Mouse (Mus musculus) midbrain, embryonic 12.5 days (tissue): ENCODE results near the gene Gm20683. TPM values are rescaled to one million over a fixed set of nuclear protein-coding genes. Genes with fewer than 3 reads are reported as not detected.
"Not testable (repeated sequence)": the region's sequence is repeated elsewhere in the genome, so short reads cannot be mapped to it uniquely, and the experiment has no call there.

Experiments
- ATAC-seq: fragments of 200-750 bp; cut with Nextera tagmentation; 2 replicates; pipeline ENCODE4 v1.8.0; 2017; ENCODE audit warnings: low read depth, moderate TSS enrichment, moderate library complexity; ENCODE audit not compliant: low FRiP score
- H3K27ac ChIP-seq: fragments of 300-500 bp; sonication (generic); replicated peaks from 2 replicates; pipeline ENCODE4 v1.5.1; 2016; ENCODE audit warnings: mild to moderate bottlenecking
- H3K27me3 ChIP-seq: fragments of 300-500 bp; sonication (generic); 2 replicates; pipeline ENCODE4 v1.6.1; 2016; ENCODE audit warnings: mild to moderate bottlenecking
- H3K36me3 ChIP-seq: fragments of 300-500 bp; sonication (generic); 2 replicates; pipeline ENCODE4 v1.6.1; 2016
- H3K4me1 ChIP-seq: fragments of 300-500 bp; sonication (generic); 2 replicates; pipeline ENCODE4 v1.6.1; 2016
- H3K4me2 ChIP-seq: fragments of 300-500 bp; sonication (generic); replicated peaks from 2 replicates; pipeline ENCODE4 v1.6.1; 2016; ENCODE audit warnings: mild to moderate bottlenecking, moderate library complexity
- H3K4me3 ChIP-seq: fragments of 300-500 bp; sonication (generic); 2 replicates; pipeline ENCODE4 v1.5.1; 2016; ENCODE audit warnings: mild to moderate bottlenecking
- H3K9ac ChIP-seq: fragments of 300-500 bp; sonication (generic); replicated peaks from 2 replicates; pipeline ENCODE4 v1.6.1; 2016; ENCODE audit warnings: mild to moderate bottlenecking, moderate library complexity
- H3K9me3 ChIP-seq: fragments of 300-500 bp; sonication (generic); 2 replicates; pipeline ENCODE4 v1.6.1; 2016; ENCODE audit warnings: mild to moderate bottlenecking
- WGBS: fragments of 180-500 bp; shearing (Covaris S2); methylation state at CpG from one replicate; pipeline ENCODE4 v1.1.7; 2016; 5-methylcytosine and 5-hydroxymethylcytosine counted together
- polyA plus RNA-seq: library from polyadenylated mRNA; unstranded; fragments of >200 nt; fragmentation: Nextera tagmentation; extraction: Ambion mirVana; gene quantifications from 2 replicates; pipeline ENCODE4 v1.2.1, GENCODE M21; 2016

Gm20683 gene
- polyA plus RNA-seq, 1 experiment from 2014 or later: 2.5 TPM

DNA sequence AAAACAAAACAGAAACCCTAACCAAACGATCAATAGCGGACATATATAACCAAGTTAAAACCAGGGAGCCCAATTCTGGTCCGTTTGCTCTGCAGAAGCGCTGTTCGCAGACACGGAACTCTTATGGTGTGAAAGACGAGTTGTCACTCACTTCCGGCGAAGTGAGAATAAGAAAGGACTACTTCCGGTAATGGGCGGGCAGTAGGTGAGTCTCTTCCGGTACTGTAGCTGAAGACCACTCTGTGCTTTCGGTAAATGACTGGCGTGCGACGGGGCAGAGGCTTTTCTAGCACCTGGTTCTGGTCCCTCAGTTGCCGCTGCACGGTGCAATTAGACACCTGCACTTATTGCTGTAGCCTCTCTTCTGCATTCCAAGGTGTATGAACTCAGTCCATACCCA, 18.1 kb downstream of the Gm20683 start, which contains the start of gene Wdr24:
Gene Wdr24 (plus strand): TSS at position 176 of the 400 bp plus-strand sequence.
- H3K27me3 ChIP-seq: peaks cover 30% of the 10 kb centered on the region
- under 1% methylated on average over 18 of the region's 18 CpGs for WGBS
- H3K4me2 ChIP-seq: peak within 1 kb of the TSS; percentile 95
- no peaks in the 10 kb centered on the region for H3K9me3 ChIP-seq
- peak within 1 kb of the TSS; percentile 60 for H3K4me3 ChIP-seq
- ATAC-seq: peak; percentile 57
- peaks cover 41% of the 10 kb centered on the region for H3K4me1 ChIP-seq
- H3K9ac ChIP-seq: peak within 1 kb of the TSS; percentile 75
- H3K36me3 ChIP-seq: peaks cover 24% of the 10 kb centered on the region
- H3K27ac ChIP-seq: peak within 1 kb of the TSS; percentile 43; the same call in 1 of the 2 replicates

DNA sequence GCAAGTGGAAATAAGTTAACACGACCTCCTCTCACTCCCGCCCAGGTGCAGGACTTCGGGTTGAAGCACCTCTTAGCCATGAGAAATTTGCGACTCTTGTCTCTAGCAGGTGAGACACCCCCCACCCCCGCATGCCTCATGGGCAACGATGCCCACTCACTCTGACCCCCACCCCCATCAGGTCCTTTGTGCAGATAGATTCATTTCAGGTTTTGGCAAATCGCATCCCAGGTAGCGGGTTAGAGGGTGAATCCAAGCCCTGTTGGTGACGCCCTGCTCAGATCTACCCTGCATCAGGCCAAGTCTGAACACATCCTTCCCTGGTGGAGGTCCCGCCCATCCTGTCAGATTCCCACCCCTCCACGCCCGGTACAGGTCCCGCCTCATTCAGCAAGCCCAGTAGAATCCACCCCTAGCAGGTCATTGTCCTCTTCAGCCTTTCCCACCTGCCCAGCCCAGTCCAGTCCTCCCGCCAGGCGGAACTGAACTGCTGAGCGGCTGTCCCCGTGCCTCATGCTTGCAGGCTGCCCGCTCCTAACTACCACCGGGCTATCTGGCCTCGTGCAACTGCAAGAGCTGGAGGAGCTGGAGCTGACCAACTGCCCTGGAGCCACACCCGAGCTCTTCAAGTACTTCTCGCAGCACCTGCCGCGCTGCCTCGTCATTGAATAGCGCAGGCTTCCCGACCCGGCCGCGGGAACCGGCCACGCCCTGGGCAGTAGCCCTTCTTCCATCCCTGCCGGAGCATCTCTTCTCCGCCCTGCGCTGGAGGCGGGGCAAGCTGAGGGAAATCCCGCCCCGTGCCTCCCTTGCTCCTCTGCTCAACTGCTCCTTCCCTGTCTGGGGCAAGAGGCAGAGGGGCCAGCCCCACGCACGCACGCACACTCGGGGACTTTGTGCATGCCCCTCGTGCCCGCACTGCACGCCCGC, 22.4 kb downstream of the Gm20683 start:
- Histone ChIP-seq H3K36me3 (peaks cover 20% of the 10 kb centered on the region), H3K4me2 (peak overlapping the region; percentile 35), H3K9me3 (no peaks in the 10 kb centered on the region), H3K4me3 (peak overlapping the region; percentile 7; the same call in 1 of the 2 replicates), H3K27ac (no peak overlapping the region), H3K9ac (peak overlapping the region; percentile 42; the same call in 1 of the 2 replicates), H3K27me3 (peaks cover 41% of the 10 kb centered on the region), H3K4me1 (peaks cover 18% of the 10 kb centered on the region)
- no peak for ATAC-seq
- 6% methylated on average over 46 of the region's 46 CpGs for WGBS

DNA sequence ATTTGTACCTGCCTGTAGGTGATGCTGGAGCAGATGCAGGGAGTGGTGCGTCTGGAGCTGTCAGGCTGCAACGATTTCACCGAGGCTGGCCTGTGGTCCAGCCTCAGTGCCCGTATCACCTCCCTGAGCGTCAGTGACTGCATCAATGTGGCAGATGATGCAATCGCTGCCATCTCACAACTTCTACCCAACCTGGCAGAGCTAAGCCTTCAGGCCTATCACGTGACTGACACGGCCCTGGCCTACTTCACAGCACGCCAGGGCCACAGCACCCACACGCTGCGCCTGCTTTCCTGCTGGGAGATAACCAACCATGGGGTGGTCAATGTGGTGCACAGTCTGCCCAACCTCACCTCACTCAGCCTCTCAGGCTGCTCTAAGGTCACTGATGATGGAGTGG, 23.9 kb downstream of the Gm20683 start:
- Histone ChIP-seq H3K9me3 (no peaks in the 10 kb centered on the region), H3K4me2 (no peak overlapping the region), H3K4me1 (peaks cover 20% of the 10 kb centered on the region), H3K27ac (no peak overlapping the region), H3K9ac (no peak overlapping the region), H3K4me3 (no peak overlapping the region), H3K36me3 (peaks cover 20% of the 10 kb centered on the region), H3K27me3 (peaks cover 49% of the 10 kb centered on the region)
- no peak for ATAC-seq
- 86% methylated on average over 11 of the region's 11 CpGs for WGBS

DNA sequence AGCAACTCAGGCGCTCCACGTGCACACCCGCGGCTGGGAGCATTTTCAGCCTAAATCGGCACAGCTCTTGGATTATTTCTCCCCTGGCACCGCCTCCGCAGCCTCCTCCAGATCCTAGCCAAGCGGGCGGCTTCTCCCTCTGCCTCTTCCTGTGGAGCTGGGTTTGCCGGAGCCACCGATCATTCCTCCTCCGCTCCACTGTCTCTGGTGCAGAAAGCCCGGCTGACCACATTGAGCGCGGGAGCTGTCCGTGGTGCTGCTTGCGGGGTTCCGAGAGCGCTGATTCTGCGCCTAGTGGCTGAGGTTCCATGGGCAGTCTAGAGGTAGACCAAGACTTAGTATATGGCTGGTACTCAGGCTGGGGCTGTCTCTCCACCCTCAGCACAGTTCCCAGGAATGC, 28.1 kb downstream of the Gm20683 start:
- H3K27me3 ChIP-seq: peaks cover 31% of the 10 kb centered on the region
- H3K4me2 ChIP-seq: peak overlapping the region; percentile 35
- H3K36me3 ChIP-seq: peaks cover 20% of the 10 kb centered on the region
- no peak overlapping the region for H3K27ac ChIP-seq
- ATAC-seq: no peak
- 4% methylated on average over 20 of the region's 20 CpGs for WGBS
- 0 out of 2 replicates have a peak overlapping the region, but pooled peaks have one; percentile 4 for H3K9ac ChIP-seq
- H3K9me3 ChIP-seq: no peaks in the 10 kb centered on the region
- H3K4me3 ChIP-seq: 0 out of 2 replicates have a peak overlapping the region, but pooled peaks have one; percentile 7
- H3K4me1 ChIP-seq: peaks cover 32% of the 10 kb centered on the region

DNA sequence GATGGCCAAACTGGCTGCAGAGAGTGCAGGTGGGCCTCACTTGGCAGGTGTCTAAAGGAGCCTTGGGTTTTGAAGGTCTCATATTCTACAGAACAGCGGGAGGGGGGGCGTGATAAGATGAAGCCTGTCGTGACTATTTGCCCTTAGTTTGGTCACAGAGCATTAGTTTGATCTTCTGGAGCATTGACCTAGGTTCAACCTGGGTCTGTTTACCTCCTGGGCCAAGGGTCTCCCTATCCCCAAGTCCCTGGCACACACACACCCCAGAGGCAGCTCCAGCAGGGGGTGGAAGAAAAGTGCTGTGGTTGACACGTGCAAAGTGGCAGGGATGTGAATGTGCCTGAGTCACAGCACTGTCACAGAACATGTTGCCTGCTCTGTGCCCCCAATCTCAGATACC, 30.7 kb downstream of the Gm20683 start:
- no peaks in the 10 kb centered on the region for H3K36me3 ChIP-seq
- peaks cover 19% of the 10 kb centered on the region for H3K27me3 ChIP-seq
- WGBS: 75% methylated on average over 4 of the region's 4 CpGs
- H3K9ac ChIP-seq: peak overlapping the region; percentile 96; the same call in 1 of the 2 replicates
- peak overlapping the region; percentile 85; the same call in 1 of the 2 replicates for H3K4me3 ChIP-seq
- H3K4me1 ChIP-seq: peaks cover 39% of the 10 kb centered on the region
- peak overlapping the region; percentile 79 for H3K4me2 ChIP-seq
- no peaks in the 10 kb centered on the region for H3K9me3 ChIP-seq
- H3K27ac ChIP-seq: no peak overlapping the region
- ATAC-seq: no peak

DNA sequence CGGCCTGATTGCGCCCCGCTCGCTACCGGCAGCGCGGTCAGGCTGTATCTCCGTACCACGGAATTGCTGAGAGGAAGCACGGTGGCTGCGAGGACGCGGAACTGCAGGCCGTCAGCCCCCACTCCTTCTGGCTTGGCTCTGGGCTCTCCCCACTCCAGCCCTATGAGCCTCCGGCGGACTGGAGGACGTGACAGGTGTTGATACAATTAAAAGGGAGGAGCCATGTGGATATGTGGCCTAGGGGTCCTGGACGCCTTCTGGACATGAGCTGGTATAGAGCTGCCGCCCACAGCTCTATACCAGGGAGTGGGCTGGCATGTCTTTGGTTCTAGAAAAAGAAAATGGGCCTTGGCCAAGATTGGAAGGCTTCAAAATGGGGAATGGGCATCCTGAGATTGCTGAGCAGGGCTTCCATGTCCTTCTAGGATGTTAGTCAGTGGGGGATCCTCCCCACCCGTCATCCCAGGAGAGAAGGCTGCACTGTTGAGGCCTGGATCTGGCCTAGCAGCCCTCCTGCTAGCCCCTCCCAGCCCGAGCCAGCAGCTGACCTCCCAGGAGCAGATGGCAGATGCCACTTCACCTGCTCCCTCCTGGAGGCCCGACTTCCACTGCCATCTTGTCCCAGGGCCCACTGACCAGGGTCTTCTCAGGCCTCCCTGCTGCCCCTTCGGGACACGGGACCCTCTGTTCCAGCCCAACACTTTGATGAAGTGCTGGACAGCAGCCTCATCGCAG, 31.8 kb downstream of the Gm20683 start:
- 8% methylated on average over 25 of the region's 25 CpGs for WGBS
- peak overlapping the region; percentile 79 for H3K4me2 ChIP-seq
- peaks cover 39% of the 10 kb centered on the region for H3K4me1 ChIP-seq
- H3K9ac ChIP-seq: peak overlapping the region; percentile 96
- H3K27me3 ChIP-seq: peaks cover 19% of the 10 kb centered on the region
- H3K27ac ChIP-seq: peak overlapping the region; percentile 98
- H3K4me3 ChIP-seq: peak overlapping the region; percentile 85
- H3K9me3 ChIP-seq: no peaks in the 10 kb centered on the region
- ATAC-seq: peak; percentile 76
- H3K36me3 ChIP-seq: no peaks in the 10 kb centered on the region

DNA sequence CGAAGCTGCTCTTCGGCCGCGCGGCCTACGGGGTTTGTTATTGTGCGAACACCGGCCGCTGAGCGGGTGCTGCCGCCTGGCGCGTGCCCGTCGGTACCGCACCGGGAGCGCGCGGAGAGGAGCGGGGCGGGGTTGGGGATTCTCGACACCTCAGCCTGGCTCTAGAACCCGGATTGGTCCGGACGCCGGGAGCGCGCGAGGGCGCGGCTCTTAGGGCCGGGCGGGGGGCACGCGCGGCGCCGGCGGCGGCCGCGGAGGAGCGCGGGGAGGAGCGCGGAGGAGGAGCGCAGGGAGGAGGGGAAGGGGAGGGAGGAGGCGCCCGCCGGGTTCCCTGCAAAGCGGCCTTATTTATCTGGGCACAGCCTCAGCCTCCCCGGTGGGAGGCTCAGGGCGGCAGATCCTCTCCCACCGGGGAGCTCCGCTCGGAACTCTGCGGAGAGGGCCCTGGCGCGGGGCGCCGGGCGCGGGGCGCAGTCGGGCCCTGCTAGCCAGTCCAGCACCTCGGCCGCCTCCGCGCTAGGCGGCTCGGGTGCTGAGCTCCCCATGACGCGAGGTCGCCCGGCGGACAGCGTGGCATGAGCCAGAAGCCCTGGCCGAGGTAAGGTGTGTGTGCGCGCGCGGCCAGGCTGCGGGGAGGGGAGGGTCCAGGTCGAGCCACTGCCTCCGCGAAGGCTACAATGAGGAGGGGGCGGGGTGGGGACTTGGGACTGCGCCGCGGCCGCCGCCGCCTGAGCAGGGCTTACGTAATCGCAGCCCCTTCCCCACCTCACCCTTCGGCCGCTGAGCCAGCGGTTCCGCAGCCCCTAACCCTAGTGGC, 32.6 kb downstream of the Gm20683 start, which contains the start of gene Fbxl16:
Gene Fbxl16 (plus strand): TSS at position 297 of the 817 bp plus-strand sequence.
- peaks cover 19% of the 10 kb centered on the region for H3K27me3 ChIP-seq
- peaks cover 39% of the 10 kb centered on the region for H3K4me1 ChIP-seq
- peak; percentile 81 for ATAC-seq
- peak within 1 kb of the TSS; percentile 79 for H3K4me2 ChIP-seq
- H3K4me3 ChIP-seq: peak within 1 kb of the TSS; percentile 85
- no peaks in the 10 kb centered on the region for H3K9me3 ChIP-seq
- peak within 1 kb of the TSS; percentile 96 for H3K9ac ChIP-seq
- peak within 1 kb of the TSS; percentile 98 for H3K27ac ChIP-seq
- WGBS: under 1% methylated on average over 84 of the region's 100 CpGs
- H3K36me3 ChIP-seq: no peaks in the 10 kb centered on the region

DNA sequence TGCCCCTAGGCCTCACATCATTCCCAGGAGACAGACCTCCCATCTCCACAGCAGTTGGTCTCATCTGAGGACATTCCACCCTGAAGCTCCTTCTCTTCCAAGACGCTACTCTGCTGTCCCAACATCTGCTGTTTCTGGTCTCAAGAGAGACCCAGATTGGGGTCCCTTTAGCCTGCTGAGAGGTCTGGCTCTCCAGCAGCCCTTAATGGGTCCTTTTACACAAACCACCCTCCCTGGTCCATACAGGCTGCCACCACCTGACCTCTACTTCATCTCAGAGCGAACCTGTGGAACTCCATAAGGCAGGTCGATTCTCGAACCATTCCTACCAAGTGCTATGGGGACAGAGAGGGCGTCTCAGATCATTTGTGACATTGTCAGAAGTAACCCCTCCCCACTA, 33.5 kb downstream of the Gm20683 start:
- peaks cover 15% of the 10 kb centered on the region for H3K27me3 ChIP-seq
- H3K4me2 ChIP-seq: peak overlapping the region; percentile 79
- H3K27ac ChIP-seq: peak overlapping the region; percentile 98
- H3K4me1 ChIP-seq: peaks cover 42% of the 10 kb centered on the region
- H3K9me3 ChIP-seq: no peaks in the 10 kb centered on the region
- no peaks in the 10 kb centered on the region for H3K36me3 ChIP-seq
- peak overlapping the region; percentile 85 for H3K4me3 ChIP-seq
- H3K9ac ChIP-seq: peak overlapping the region; percentile 96
- 28% methylated on average over 5 of the region's 5 CpGs for WGBS
- no peak for ATAC-seq

DNA sequence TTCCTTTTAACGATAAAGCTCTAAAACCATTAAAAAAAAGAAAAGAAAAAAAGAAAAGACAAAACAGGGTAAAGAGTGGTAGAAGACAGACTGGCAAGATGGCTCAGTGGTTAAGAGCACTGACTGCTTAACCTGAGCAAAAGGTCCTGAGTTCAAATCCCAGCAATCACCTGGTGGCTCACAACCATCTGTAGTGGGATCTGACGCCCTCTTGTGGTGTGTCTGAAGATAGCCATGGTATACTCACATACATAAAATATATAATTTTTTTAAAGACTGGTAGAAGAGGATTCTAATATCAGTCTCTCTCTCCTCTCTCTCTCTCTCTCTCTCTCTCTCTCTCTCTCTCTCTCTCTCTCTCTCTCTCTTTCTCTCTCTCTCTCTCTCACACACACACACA, 34.1 kb downstream of the Gm20683 start:
- not testable (repeated sequence) for ATAC-seq, H3K9me3 ChIP-seq, H3K27me3 ChIP-seq, H3K9ac ChIP-seq, H3K36me3 ChIP-seq, H3K4me3 ChIP-seq, H3K4me2 ChIP-seq
- Histone ChIP-seq H3K27ac (0 out of 2 replicates have a peak overlapping the region, but pooled peaks have one; percentile 98), H3K4me1 (peaks cover 42% of the 10 kb centered on the region)
- whole genome bisulfite sequencing: 50% methylated on average over 2 of the region's 2 CpGs

DNA sequence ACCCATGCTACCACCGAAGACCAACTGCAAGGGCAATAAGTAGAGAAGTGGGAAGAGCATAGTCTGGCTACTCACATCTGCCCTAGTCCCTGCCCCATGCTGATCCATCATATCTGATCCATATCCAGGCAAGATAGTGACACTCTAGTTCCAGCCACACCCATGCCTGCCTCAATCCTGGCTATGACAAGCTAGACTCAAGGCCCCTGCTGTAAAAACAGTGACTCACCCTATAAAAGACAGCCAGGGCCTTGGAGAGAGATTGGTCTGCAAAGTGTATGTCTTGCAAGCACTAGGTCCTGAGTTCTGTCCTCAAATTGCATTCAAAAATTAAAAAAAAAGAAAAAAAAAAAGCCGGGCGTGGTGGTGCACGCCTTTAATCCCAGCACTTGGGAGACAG, 35.1 kb downstream of the Gm20683 start:
- H3K4me3 ChIP-seq: no peak overlapping the region
- H3K9me3 ChIP-seq: no peaks in the 10 kb centered on the region
- 90% methylated on average over 4 of the region's 4 CpGs for WGBS
- H3K4me1 ChIP-seq: peaks cover 47% of the 10 kb centered on the region
- H3K27ac ChIP-seq: no peak overlapping the region
- peaks cover 8% of the 10 kb centered on the region; the same call in 1 of the 2 replicates for H3K27me3 ChIP-seq
- H3K36me3 ChIP-seq: no peaks in the 10 kb centered on the region
- no peak overlapping the region for H3K4me2 ChIP-seq
- ATAC-seq: no peak
- H3K9ac ChIP-seq: no peak overlapping the region
